Mouse (Mus musculus) spleen, adult 18-20 months (tissue): ENCODE measurements around the gene Rela.
"Not testable (repeated sequence)": the region's sequence is repeated elsewhere in the genome, so short reads cannot be mapped to it uniquely, and the experiment has no call there.

Experiments
- DNase-seq, 2 experiments: peaks; one replicate each; pipeline ENCODE4 v3.0.0; 2022; ENCODE audit warnings: mixed read lengths in 2 of 2

Gene Rela

DNA sequence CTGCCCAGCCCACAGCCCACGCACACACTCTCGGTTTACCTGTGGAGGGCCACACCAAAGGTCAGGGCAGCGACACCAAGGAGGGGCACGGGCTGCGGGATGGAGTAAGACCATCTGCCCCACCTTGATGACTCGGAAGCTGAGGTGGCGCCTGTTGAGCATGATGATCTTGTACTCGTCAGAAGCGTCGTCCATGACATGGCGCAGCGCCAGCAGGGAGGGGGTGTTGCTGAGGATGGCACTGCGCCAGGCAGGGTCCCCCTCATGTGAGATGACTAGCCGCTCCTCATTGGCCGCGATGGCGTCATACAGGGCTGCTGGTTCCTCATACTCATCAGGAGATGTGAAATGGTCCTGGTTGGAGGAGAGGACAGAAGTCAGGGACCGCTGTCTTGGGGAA, 29.1 kb downstream of the Rela start:
- no peak for DNase-seq

DNA sequence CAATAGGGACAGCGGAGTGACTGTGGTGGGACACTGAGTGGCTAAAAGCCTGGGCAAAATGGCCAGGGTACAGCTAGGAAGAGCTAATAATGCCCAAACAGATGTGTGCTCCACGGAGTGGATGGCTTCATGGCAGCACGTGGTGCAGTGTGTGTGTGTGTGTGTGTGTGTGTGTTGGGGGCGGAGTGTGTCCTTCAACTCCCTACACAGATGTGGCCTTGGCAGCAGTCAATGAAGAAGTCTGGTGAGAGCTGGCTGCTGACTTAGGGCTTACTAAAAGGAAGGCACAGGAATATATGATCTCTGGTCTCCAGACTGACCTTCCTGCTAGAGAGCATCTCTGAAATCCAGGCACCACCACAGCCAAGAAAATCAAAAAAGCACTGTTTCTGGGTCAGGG, 31.1 kb downstream of the Rela start:
- no peak for DNase-seq

DNA sequence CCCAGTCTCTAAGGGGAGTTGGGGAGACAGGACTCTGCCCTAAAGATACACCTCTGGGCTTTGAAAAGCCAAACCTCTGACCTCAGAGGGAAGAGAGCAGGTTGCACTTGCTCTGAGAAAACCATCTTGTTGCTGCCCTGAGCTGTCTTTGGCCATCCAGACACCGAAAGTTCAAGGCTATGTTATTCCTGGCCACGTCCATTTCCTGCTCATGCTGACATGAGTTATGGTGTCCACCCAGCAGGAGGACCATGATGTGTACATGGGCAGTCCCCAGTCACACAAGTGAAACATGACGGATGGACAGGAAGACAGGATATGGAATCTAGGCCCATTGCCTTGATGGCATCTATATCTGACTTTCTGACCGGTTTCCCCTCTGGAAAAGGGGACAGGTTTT, 43.1 kb downstream of the Rela start:
- DNase-seq: no peak

DNA sequence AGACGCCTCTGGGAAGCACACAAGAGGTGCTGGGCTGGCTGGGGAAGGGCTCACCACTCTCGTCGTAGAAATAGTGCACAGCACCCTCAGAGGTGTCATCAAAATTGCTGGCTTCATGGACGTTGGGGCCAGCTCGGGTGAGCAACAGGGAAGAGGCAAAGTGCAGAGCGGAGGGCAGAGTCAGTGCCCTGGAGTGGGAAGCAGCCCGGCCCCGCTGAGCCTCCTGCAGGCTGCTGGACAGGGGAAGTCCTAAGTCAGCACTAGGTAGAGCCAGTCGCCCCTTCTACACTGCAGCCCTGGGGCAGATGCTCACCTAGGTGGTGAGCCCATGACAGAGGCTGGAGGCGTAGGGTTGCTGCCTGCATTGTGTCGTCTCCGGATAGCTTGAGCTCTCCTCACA, 47.0 kb downstream of the Rela start:
- DNase-seq: no peak

DNA sequence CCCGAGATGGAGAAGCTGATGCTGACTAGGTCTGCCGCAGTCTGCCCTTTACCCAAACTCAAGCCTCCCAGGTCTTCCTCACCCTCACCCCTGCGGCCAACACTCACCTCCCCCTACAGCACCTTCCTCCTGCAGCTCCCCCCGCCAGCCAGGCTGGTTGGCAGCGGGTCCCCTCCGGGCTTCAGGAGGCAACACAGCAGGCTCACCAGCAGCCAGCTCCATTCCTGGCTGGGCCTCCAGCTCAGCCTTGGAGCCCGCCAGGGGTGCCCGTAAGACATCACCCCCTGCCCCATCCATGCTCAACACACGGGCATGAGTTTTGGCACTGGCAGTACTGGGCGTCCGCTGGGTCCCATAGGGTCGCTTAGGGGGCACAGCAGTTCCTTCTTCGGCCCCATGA, 47.7 kb downstream of the Rela start:
- DNase-seq: no peak

DNA sequence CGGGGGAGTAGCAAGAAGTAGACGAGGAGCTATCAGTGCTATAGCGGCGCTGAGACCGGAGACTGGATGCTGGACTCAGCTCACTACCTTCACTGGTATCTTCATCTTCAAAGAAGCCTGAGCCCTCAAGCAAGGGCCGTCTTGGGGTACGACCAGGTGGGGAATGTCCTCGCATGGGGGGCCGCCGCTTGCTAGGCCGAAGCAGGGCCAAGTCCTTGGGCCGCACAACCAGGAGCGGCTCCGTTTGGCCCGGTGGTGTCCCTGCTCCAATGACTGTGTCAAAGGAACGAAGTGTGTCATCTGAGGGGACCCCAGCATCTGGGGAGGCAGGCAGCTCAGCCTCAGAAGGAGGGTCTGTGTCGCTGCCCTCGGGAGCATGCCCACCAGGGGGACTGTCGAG, 48.1 kb downstream of the Rela start:
- no peak for DNase-seq

DNA sequence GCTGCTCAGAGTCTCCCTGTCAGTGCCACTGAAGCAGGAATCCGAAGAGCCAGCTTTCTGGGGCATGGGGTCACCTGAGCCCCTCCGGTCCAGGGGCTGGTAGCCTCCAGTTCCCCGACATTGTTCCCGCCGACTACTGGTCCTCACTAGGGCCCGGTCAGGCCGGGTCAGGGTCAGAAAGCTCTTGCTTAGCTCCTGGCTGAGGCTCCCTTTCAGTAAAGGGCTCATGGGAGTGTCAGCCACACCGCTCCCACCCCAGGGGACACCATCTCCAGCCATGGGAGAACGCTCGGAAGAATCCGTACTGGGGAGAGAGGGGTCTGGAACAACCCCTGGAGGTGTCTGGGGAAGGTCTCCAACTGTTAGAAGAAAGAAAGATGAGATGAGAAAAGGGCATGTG, 48.6 kb downstream of the Rela start:
- no peak for DNase-seq

DNA sequence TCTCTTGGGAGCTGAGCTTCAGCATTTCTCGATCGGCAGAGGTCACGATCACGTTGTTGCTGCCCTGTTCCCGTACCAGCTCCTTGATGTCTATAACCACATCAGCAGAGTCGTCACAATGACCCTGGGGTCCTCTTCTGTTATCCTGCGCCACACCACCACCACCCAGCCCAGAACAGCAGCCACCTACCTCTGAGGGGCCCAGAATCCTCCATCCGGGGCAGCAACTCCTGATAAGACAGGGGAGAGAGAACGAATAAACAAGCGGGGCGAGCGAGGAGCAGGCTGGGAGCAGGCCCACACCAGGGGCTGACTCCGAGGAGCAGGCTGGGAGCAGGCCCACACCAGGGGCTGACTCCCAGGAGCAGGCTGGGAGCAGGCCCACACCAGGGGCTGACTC, 49.2 kb downstream of the Rela start:
- DNase-seq: no peak

DNA sequence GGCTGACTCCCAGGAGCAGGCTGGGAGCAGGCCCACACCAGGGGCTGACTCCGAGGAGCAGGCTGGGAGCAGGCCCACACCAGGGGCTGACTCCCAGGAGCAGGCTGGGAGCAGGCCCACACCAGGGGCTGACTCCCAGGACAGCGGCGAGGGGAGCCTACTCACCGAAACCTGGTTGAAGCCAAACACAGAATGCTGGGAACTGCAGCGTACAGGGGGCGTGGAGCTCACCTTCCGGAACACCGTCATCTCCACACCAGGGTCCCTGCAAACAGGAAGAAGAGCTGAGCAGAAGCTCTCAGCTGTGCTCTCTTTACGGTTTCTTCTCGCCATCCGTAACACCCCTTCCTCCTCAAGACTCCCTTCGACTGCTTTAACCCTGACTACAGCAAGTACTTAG, 49.7 kb downstream of the Rela start:
- not testable (repeated sequence) for DNase-seq

DNA sequence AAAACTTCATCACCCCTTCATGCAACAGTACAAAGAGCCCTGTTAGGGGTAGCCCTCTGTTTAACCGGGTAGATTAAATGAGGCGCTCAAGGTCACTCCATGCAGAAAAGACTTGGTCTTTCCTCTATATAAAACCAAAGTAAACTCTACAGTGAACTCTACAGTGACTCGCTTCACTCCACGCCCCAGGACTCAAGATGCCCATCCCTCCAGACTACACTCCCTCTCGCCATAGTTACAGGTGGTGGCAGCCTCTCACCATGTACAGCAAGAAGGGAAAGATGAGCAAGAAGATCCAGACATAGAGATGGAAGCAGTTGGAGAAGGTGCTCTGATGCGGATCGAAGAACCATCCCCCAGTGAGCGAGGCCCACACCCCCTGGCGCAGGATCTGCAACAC, 50.5 kb downstream of the Rela start:
- no peak for DNase-seq

DNA sequence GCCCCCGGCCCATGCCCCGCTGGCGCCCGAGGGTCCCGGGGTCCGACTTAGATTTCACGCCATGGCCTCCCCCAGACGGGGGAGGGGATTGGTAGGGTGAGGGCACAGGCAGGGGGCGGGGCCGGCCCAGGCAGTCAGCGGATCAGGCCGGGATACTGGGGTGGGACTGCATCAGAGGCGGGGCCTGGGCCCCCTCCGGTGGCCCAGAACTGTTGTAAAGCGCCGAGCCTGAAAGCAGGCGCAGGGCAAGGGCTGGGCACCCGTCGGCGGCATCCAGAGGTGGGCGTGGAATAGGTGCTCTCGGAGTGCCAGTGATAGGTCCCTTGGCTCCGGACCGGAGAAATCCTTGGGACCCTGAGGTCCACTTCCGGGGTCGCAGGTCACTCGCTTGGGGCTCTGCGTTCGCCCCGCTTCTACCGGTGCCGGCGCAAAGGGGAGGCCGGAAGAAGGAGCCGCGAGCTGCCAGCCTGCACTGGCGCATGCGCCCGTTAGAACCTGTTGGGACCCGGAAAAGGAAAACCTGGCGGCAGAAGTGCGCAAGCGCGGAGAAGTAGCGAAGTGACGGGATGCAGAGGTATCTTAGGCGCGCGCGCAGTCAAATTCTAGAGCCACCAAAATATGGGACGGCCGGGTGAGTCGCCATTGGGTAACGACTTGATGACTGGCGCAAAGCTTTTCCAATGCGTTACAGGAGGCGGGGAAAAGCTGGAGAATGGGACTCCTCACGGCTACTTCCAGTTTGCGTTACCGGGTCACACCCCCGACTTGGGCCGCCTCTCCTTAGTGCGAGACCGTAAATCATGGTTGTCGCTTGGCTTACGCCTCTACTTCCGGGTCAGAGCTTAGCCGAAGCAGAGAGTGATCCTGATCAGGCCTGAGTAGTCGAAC, 51.2 kb downstream of the Rela start, which contains the start of the genes Map3k11 and Pcnx3:
Gene Map3k11, plus strand, starts transcription at position 543 of the 888 bp plus-strand sequence.
Gene Pcnx3, minus strand, starts transcription at position 709 of the 888 bp plus-strand sequence.
- peak; percentile 89 to 94 for DNase-seq

DNA sequence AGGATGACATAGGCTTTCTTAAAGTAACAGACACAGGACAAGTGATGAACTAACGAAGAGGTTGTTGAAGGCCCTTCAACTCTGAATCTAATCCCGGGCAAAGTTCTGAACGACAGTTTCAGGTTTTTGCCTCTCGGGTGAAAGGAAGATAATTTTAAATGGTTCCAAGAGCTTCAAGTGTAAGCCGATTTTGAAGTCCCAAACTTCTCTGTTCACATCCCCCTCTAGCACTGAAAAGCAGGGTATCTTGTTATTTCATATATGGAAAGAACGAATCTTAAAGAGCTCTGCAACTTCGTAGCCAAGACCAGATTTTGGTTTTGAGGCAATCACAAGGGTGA, 51.8 kb downstream of the Rela start:
- no peak for DNase-seq

DNA sequence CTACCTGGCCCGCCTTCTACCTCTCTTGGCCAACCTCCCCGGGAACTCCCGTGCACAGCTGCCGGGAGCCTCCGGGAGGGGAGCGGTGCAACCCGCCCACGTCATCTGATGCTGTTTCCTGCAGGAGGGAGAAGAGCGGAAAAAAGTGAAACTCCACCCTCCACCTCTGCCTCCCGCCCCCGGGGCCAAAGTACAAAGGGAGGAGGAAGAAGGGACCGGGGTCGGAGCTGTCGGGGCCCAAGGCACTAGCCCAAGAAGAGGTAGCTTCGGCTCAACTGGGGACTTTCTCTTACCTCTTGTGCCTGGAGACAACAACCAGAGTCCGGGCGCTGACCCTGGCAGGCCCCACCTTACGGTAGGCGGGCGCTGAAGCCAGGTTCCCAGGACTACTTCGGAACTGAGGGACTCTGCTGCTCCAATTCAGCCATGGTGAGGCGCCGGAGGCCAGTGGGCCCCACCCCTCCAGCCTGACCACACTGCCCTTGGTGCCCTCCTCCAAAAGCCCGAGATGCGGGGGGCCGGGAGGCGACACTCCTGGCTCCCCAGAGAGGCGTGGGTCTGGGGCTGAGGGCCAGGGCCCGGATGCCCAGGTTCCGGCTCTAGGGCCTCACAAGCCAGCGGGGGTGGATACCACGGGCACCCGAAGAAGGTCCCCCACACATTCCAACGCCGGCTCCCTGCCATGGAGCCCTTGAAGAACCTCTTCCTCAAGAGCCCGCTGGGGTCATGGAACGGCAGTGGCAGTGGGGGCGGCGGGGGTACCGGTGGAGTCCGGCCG, 52.5 kb downstream of the Rela start:
- peak; percentile 82 to 86 for DNase-seq

DNA sequence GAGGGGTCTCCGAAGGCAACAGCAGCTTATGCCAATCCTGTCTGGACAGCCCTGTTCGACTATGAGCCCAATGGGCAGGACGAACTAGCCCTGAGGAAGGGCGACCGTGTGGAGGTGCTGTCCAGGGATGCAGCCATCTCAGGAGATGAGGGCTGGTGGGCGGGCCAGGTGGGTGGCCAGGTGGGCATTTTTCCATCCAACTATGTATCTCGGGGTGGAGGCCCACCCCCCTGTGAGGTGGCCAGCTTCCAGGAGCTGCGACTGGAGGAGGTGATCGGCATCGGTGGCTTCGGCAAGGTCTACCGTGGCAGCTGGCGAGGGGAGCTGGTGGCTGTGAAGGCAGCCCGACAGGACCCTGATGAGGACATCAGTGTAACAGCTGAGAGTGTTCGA, 53.1 kb downstream of the Rela start:
- no peak for DNase-seq

DNA sequence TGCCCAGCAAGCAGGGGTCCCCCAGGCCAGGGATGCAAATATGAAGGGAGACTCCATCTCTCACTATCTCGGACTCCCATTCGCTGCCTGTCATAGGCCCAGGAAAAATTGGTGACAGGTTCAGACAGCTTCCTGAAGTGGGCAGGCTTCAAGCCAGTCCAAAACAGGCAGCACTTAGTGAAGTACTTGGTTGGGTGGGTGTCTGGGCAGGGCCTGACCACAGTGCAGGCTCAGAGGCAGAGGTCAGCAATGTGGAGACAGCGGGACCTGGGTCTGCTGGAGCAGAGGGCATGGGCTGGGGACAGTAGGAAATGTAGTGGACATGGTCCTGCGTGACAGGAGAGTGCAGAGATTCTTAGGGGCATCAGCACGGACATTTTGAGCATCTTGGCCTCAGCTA, 54.3 kb downstream of the Rela start:
- no peak for DNase-seq

DNA sequence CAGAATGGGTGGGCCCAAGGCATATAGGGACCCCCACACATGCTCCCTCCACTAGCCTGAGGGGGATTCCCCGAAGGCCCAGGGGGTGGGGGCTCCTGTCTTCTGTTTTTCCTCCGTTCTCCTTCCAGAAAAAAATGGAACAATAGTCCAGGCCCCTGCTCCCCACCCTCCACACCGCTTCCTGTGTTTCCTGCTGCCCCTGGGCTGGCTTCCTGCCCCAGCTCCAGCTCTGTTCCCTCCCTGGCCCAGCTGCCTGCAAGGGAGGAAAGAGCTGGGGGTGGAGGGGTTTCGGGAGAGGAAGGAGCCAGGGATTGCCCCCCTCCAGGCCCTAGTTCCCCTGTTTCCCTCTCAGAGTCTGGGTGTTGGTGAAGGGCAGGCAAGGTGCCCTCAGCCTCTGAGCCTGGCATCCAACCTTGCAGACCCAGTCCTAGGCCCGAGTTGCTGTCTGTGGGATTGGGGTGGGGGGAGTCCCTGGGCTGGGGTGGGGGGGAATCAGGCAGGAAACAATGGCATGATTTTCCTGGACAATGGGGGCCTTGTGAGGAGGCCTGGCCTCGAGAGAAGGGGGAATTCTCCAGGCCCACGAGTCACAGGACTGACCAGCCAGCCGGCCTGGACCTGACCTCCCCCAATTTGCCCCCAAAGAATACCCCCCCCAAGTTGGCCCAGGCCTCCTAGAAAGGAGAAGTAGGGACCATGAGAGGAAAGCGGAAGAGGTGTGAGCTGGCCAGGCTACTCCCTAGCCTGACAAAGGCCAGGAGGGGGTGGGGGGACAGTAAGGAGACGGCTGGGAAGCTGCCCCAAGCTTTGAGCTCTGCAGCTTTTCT, 55.0 kb downstream of the Rela start:
- no peak for DNase-seq

DNA sequence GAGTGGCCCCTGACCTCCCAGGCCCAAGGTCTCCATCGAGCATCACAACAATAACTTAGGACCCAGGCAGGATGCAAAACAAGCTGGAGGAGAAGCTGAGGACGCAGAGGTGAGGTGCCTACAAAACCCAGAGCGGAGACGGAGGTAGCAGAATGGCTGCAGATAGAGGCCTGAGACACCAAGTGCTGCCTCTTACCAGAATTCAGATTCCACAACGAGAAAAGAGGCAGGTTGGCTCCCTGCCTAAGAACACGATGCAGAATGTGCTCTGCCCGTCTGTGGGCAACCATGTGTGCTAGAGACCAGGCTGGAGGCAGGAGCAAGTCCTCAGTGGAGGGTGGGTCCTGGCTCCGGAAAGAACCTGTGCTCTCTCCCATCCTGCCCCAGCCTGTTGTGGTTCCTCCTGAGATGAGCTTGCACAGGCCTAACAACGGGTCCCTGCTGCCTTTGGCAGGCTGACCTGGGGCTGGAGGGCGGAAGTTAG, 55.7 kb downstream of the Rela start:
- DNase-seq: no peak

DNA sequence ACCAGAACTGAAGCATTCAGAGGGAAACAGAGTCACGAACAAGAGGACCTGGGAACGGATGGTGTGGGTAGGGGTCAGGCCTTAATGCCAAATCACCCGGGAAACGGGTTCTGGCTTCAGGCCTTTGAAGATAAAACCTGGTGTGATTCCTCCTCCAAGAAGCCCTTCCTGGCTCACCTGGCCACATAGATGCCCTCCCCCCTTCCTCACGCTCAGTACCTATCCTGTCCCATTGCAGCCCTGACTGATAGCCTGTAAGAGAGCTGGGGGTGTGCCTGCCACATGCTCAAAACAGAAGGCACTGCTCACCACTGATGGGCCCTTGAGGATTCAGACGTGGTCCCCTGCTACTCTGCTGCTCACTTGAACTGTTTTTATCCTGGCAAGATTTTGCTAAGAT, 56.5 kb downstream of the Rela start:
- no peak for DNase-seq

DNA sequence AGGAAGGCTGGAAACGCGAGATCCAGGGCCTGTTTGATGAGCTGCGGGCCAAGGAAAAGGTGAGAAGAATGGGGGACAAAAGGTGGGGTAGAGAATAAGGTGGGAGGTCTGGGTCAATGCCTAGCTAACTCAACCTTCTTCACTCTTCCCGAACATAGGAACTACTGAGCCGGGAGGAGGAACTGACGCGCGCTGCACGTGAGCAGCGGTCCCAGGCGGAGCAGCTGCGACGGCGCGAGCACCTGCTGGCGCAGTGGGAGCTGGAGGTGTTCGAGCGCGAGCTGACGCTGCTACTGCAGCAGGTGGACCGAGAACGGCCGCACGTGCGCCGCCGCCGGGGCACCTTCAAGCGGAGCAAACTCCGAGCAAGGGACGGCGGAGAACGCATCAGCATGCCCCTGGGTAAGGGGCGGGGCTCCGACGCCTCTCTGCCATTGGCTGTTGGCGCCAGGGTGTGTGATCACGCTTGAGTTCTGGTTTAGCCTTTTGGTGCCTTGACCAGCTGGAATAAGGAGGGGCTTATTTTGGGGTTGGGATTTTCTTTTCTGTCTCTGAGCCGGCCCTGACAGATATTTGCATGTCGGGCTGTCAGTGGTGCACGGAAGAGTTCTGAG, 58.7 kb downstream of the Rela start:
- DNase-seq: no peak
